Mouse (Mus musculus) embryonic facial prominence, embryonic 10.5 days (tissue): Measurements from ENCODE around the gene Stk32b. TPM values are rescaled to one million over a fixed set of nuclear protein-coding genes. Genes with fewer than 3 reads are reported as not detected.

Experiments
- DNase-seq: peaks from one replicate; pipeline ENCODE4 v3.0.0-alpha.2; 2017; ENCODE audit warnings: low spot score
- H3K27ac ChIP-seq: fragments of 300-500 bp; sonication (generic); replicated peaks from 2 replicates; pipeline ENCODE4 v1.5.1; 2016; ENCODE audit warnings: mild to moderate bottlenecking
- H3K27me3 ChIP-seq: fragments of 300-500 bp; sonication (generic); replicated peaks from 2 replicates; pipeline ENCODE4 v1.6.1; 2016; ENCODE audit warnings: low read depth, mild to moderate bottlenecking; ENCODE audit not compliant: poor library complexity, severe bottlenecking
- H3K36me3 ChIP-seq: fragments of 300-500 bp; sonication (generic); replicated peaks from 2 replicates; pipeline ENCODE4 v1.6.1; 2016; ENCODE audit warnings: mild to moderate bottlenecking, moderate library complexity
- H3K4me1 ChIP-seq: fragments of 300-500 bp; sonication (generic); 2 replicates; pipeline ENCODE4 v1.6.1; 2016
- H3K4me3 ChIP-seq: fragments of 300-500 bp; sonication (generic); 2 replicates; pipeline ENCODE4 v1.5.1; 2016; ENCODE audit warnings: mild to moderate bottlenecking, moderate library complexity
- H3K9me3 ChIP-seq: fragments of 300-500 bp; sonication (generic); 2 replicates; pipeline ENCODE4 v1.6.1; 2016; ENCODE audit warnings: mild to moderate bottlenecking
- WGBS: fragments of 180-500 bp; shearing (Covaris S2); methylation state at CpG from one replicate; pipeline ENCODE4 v1.1.7; 2016; 5-methylcytosine and 5-hydroxymethylcytosine counted together
- polyA plus RNA-seq: library from polyadenylated mRNA; unstranded; fragments of >200 nt; fragmentation: Nextera tagmentation; extraction: Ambion mirVana; gene quantifications from 2 replicates; pipeline ENCODE4 v1.2.1, GENCODE M21; 2016

Gene Stk32b
- polyA plus RNA-seq, 1 experiment from 2014 or later = 0.57 TPM

DNA sequence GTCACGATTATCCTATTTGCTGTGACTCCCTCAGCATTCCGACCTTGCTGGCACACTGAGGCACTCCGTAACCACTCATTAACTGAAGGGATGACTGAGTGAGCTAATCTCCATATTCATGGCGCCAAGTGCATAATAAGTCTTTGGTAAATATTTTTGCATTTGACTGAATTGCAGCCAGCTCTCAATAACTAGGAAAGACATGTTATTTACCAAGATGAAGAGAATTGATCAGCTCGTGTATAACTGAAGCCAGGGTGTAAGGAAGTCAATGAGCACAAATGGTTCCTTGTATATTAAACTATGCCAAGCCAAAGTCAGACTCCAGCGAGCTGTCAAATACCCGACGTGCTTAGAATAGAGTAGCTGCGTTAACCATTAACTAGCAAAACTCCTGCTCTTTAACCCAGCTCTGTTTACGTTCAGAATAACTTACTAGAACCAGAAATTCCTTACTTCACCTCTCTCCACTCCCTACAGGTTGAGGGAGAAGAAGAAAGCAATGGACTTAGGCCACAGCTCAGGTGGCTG, 66.2 kb downstream of the Stk32b start:
- H3K27me3 ChIP-seq = no peaks in the 10 kb centered on the region
- no peak overlapping the region for H3K27ac ChIP-seq
- H3K4me1 ChIP-seq = no peaks in the 10 kb centered on the region
- DNase-seq = no peak
- no peak overlapping the region for H3K4me3 ChIP-seq
- H3K9me3 ChIP-seq = no peaks in the 10 kb centered on the region
- H3K36me3 ChIP-seq = no peaks in the 10 kb centered on the region
- 75% methylated on average over 10 of the region's 10 CpGs for WGBS

DNA sequence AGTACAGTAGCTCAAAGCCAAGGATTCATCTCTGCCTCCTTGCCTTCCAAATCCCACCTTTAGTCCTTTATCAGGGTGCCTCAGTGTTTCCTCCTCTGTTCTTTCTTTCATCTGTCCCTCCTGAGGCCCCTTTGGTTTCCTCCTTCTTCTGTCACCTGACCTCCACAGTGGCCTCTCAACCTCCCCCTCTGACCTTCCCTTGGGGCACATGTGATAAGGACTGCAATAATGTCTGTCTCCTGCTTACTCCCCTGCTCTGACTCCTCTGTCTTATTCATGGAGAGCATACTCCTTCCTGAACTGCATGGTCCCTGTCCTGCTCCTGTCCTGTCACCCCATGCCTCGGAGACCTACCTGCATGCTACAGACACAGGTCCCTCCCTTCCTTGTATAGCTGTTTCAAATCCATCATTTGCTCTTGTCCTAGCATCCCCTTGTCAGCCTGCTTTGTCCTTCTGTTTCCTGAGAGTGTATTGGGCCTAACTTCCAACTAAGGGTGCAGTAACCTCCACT, 66.8 kb downstream of the Stk32b start:
- Histone ChIP-seq H3K4me3 (no peak overlapping the region), H3K27ac (no peak overlapping the region), H3K27me3 (no peaks in the 10 kb centered on the region), H3K36me3 (no peaks in the 10 kb centered on the region), H3K4me1 (no peaks in the 10 kb centered on the region), H3K9me3 (no peaks in the 10 kb centered on the region)
- DNase-seq = no peak
- 87% methylated on average over 1 of the region's 1 CpGs for WGBS

DNA sequence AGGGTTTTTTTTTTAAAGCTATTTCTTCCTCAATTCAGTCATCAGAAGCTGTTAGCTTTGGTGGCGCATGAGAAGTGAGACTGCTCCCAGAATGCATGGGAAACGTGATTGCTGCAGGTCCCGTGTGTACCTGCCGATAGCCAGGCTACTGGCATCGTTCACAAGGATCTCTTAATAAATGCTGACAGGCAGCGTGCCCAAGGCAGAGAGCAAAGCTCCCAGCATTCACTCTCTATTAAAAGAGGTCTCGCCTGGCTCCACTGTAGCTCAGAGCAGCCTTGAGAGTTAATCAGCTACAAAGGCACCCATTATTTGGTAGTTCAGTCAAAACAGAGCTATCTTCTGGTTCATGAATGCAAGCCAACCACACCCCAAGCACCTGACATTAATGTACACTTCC, 72.9 kb downstream of the Stk32b start:
- WGBS = 84% methylated on average over 7 of the region's 7 CpGs
- H3K4me1 ChIP-seq = no peaks in the 10 kb centered on the region
- H3K4me3 ChIP-seq = no peak overlapping the region
- H3K9me3 ChIP-seq = no peaks in the 10 kb centered on the region
- H3K27me3 ChIP-seq = no peaks in the 10 kb centered on the region
- no peak overlapping the region for H3K27ac ChIP-seq
- no peak for DNase-seq
- H3K36me3 ChIP-seq = no peaks in the 10 kb centered on the region

DNA sequence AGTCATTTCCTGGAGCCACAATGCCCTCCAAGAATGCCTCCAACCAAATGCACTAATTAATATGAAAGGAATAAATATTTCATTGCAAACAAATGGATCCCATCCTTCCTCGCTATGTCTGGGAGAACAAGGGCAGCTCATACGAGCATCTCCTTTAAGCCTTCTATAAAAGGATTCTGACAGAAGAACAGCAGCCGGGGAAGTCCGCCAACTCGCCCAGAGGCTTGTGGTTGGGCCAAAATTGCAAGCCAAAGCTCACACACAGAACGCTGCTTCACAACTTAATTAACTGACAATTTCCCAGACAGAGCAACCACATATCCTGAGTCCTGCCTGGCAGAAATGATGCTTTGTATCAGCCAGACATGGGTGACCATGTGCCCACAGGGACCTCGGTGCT, 74.5 kb downstream of the Stk32b start:
- Histone ChIP-seq H3K9me3 (no peaks in the 10 kb centered on the region), H3K36me3 (no peaks in the 10 kb centered on the region), H3K4me3 (no peak overlapping the region), H3K27ac (no peak overlapping the region), H3K27me3 (no peaks in the 10 kb centered on the region), H3K4me1 (no peaks in the 10 kb centered on the region)
- no peak for DNase-seq
- WGBS = 84% methylated on average over 7 of the region's 7 CpGs

DNA sequence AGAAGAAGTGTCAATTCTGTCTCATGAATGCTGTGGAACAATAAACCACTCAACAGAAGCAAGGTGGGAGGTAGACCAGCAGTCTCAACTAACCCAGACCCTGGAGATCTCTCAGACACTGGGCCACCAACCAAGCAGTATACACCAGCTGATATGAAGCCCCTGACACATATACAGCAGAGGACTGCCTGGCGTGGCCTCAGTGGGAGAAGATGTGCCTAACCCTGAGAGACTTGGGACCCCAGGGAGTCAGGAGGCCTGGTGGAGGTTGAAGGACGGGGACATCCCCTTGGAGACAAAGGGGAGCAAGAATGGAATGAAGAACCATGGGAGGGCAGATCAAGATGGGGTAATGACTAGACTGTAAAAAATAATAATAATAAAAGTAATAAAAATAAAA, 82.2 kb downstream of the Stk32b start:
- H3K27ac ChIP-seq = no peak overlapping the region
- no peaks in the 10 kb centered on the region for H3K27me3 ChIP-seq
- WGBS = 69% methylated on average over 2 of the region's 2 CpGs
- no peaks in the 10 kb centered on the region for H3K36me3 ChIP-seq
- no peaks in the 10 kb centered on the region for H3K4me1 ChIP-seq
- no peak overlapping the region for H3K4me3 ChIP-seq
- no peak for DNase-seq
- 0 out of 2 replicates have a peak, but pooled peaks cover 5% of the 10 kb centered on the region for H3K9me3 ChIP-seq

DNA sequence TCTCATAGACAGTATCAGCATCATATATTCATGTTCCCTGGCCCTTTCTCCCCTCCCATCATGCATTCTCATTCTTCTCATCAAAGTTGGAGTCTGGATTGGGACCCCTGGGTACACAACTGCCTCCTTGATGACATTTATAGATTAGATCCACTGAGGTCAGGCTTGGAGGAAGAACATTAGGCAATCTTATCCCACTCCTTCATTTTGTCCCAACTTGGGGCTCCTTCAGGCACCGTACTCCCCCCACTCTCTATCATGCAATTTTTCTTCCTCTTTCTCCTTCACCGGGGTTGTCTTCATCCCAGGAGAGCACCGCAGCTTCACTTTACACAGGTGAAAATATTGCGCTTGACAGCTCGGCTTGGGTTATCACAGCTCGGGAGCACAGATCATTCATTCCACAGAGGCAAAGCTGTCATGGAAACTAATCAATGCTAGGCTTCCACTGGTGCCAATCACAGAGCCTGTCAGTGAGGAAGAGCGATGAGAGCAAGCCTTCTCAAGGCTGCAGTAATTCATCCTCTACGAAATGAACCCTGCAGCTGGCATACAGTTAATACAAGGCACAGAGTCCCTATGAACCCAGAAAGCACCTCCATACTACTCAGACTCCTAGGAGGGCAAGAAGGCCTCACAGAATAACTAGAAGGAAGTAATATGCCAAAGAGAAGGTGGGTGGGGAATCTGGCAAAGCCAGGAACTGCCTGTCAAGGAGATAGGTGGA, 89.4 kb downstream of the Stk32b start:
- Histone ChIP-seq H3K36me3 (no peaks in the 10 kb centered on the region), H3K27me3 (no peaks in the 10 kb centered on the region), H3K4me3 (no peak overlapping the region), H3K4me1 (no peaks in the 10 kb centered on the region), H3K9me3 (peaks cover 12% of the 10 kb centered on the region; the same call in 1 of the 2 replicates), H3K27ac (no peak overlapping the region)
- no peak for DNase-seq
- 90% methylated on average over 8 of the region's 8 CpGs for WGBS

DNA sequence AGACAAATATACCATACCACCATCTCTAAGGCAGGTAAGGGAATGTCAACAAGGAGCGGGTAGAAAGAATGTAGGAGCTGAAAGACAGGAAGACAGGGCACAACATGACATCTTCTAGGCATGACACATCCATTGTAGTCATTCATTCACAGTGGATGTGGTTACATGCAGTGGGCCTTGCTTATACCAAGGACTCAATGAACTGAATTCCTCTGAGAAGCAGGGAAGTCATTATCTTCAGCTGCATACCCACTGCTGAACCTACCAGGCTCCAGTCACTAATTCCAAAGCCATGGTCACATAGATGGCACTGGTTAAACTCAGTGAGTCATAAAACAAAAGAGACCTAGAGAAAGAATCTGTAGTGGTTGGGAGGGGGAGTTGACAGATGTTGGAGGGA, 105.1 kb downstream of the Stk32b start:
- DNase-seq = no peak
- no peak overlapping the region for H3K4me3 ChIP-seq
- no peaks in the 10 kb centered on the region for H3K27me3 ChIP-seq
- H3K36me3 ChIP-seq = no peaks in the 10 kb centered on the region
- H3K27ac ChIP-seq = no peak overlapping the region
- no peaks in the 10 kb centered on the region for H3K4me1 ChIP-seq
- H3K9me3 ChIP-seq = no peaks in the 10 kb centered on the region
- 92% methylated on average over 1 of the region's 1 CpGs for WGBS

DNA sequence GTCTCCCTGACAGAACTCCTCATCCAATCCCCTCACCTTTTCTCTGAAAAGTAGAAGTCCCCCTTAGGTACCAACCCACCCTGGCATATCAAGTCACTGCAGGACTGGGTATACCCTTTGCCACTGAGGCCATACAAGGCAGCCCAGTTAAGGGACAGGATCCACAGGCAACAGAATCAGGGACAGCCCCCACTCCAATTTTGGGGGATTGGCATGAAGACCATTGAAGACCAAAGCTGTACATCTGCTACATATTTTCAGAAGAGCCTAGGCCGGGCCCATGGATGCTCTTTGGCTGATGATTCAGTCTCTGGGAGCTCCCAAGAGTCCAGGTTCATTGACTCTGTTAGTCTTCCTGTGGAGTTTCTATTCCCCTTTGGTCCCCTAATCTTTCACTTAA, 117.4 kb downstream of the Stk32b start:
- DNase-seq = no peak
- no peaks in the 10 kb centered on the region for H3K36me3 ChIP-seq
- WGBS = 87% methylated on average over 1 of the region's 1 CpGs

DNA sequence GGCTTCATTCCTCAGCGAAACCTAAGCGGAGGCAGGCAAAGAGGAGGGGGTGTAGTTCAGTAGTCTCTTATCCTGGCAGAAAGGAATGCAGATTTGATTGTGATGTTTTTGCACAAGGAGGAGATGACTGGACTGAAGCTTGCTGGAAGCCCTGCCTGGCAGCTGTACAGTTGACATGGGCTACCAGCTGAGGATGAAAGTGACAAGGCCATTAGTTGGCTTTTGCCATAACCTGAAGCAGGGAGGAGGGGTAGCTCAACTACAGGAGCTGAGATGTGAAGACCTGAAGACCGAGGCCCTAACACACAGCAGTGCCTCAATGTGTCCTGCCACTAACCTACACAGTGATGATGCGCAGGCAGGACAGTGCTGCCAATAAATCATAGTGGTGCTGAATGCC, 118.7 kb downstream of the Stk32b start:
- Histone ChIP-seq H3K27me3 (no peaks in the 10 kb centered on the region), H3K9me3 (no peaks in the 10 kb centered on the region), H3K4me3 (no peak overlapping the region), H3K4me1 (no peaks in the 10 kb centered on the region), H3K27ac (no peak overlapping the region), H3K36me3 (no peaks in the 10 kb centered on the region)
- DNase-seq = no peak
- 89% methylated on average over 4 of the region's 4 CpGs for WGBS

More for the DNA sequence above, 117.4 kb downstream of the Stk32b start:
- no peak overlapping the region for H3K27ac ChIP-seq
- no peaks in the 10 kb centered on the region for H3K9me3 ChIP-seq
- H3K4me3 ChIP-seq = no peak overlapping the region
- no peaks in the 10 kb centered on the region for H3K27me3 ChIP-seq
- H3K4me1 ChIP-seq = no peaks in the 10 kb centered on the region

DNA sequence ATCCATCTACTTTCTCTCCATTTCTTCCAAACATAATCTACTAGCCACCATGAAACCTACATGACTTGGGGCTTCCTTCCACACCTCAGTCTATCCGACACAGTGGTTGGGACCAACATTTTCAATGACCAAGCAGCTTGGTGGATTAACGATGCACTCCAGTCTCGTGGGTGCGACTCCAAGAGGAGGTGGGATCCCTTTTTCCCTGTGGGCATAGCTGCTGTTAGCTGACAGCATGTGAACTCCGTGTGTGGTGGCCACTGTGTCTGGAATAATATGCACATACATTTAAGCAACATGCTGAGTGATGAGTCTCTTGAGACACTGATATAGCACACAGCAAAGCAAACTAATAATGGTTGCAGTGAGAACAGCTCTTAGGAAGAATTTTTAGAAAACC, 124.6 kb downstream of the Stk32b start:
- no peaks in the 10 kb centered on the region for H3K36me3 ChIP-seq
- H3K4me1 ChIP-seq = no peaks in the 10 kb centered on the region
- H3K4me3 ChIP-seq = no peak overlapping the region
- H3K27me3 ChIP-seq = no peaks in the 10 kb centered on the region
- no peak for DNase-seq
- WGBS = 83% methylated on average over 5 of the region's 5 CpGs
- H3K27ac ChIP-seq = no peak overlapping the region
- no peaks in the 10 kb centered on the region for H3K9me3 ChIP-seq

DNA sequence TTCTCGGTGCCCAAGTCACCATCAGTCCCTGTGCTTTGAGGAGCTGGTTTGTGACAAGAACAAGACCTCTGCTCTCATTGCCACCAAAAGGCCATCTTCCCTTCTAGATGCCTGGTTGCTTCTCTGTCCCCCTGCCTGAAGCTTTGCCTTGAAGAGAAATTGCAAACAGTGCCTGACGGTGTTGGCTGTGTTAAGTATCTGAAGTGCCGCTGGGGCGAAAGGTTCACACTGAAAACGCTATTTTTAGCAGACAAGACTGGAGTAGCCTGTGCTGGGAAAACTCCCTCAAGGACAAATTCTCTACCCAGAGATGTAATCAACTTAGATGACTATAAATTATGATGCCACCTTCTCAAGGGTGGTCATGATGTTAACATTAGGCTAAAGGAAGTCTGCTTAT, 129.1 kb downstream of the Stk32b start:
- Histone ChIP-seq H3K36me3 (no peaks in the 10 kb centered on the region), H3K4me1 (no peaks in the 10 kb centered on the region), H3K9me3 (no peaks in the 10 kb centered on the region), H3K27ac (no peak overlapping the region), H3K27me3 (no peaks in the 10 kb centered on the region), H3K4me3 (no peak overlapping the region)
- 88% methylated on average over 5 of the region's 5 CpGs for WGBS
- DNase-seq = no peak

DNA sequence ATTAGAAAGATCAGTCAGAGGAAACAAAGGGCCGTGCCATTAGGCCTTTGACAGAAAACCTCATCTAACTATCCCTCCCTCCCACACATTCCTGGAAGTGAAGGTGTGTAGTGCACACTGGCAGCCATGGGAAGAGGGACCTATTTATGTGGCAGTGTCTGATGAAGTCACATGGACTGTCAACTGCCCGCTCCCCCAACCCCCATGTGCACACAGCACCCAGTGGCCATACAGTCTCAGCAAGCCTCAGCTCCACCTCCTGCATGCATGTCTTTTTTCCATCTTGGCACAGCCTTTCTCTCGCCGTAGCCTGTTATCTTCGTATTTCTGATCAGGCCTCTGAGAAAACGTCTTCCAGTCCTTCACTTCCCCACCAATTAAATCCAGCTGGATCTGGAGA, 130.9 kb downstream of the Stk32b start:
- no peaks in the 10 kb centered on the region for H3K4me1 ChIP-seq
- H3K9me3 ChIP-seq = no peaks in the 10 kb centered on the region
- H3K27ac ChIP-seq = no peak overlapping the region
- no peaks in the 10 kb centered on the region for H3K36me3 ChIP-seq
- no peaks in the 10 kb centered on the region for H3K27me3 ChIP-seq
- no peak overlapping the region for H3K4me3 ChIP-seq
- WGBS = 87% methylated on average over 6 of the region's 6 CpGs
- DNase-seq = no peak

DNA sequence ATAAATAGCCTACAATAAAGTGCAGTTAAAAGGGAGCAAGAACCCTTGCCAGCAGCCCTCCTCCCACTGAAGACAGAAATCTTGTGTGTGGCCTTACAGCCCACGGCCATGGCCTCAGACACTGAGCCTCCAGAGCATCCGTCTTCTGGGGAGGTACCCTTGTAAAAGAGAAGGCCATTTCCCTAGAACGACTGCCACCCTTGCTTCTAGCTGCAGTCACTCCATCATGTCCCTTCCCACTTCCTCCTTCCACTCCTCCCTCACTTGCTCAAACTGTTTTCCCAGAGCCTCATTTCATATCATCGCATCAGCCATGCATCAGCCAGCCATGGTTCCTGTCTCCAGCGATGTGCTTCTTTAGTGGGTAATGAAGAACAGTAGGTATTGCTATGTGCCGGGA, 141.5 kb downstream of the Stk32b start:
- no peak for DNase-seq
- Histone ChIP-seq H3K36me3 (no peaks in the 10 kb centered on the region), H3K4me1 (no peaks in the 10 kb centered on the region), H3K27ac (no peak overlapping the region), H3K9me3 (no peaks in the 10 kb centered on the region), H3K4me3 (no peak overlapping the region), H3K27me3 (no peaks in the 10 kb centered on the region)
- 84% methylated on average over 6 of the region's 6 CpGs for WGBS
